25 mouse cellular contexts compared by ENCODE assay signal in the genomic region with DNA sequence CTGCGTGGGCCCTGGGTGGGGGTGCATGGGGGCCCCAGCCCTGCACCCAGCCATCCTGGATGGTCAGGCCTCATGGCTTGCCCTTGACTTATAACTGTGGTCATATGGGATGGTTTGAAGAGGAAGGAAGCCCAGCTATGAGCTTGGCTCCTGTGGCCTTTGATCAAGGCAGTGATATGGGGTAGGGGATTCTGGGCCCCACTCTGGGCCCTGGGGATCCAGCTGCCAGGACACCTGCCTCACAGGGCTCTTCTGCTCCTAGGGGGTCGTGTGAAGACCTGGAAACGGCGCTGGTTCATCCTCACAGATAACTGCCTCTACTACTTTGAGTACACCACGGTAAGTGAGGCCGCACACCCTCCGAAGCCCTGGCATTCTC. TPM values are rescaled to one million over a fixed set of nuclear protein-coding genes. Genes with fewer than 3 reads are reported as not detected.
DNase-seq lines count a peak whose midpoint lies in the region; ATAC-seq and TF ChIP-seq lines count a peak whose summit lies in the region.
"Had no signal": no experiment of that assay in that cellular context is flagged by ENCODE, and none has a peak within 500 bp of the region (broad histone marks: within the 10 kb centered on the region; RNA-seq: fewer than 3 reads in every experiment).

No protein-coding gene starts in this region.

- no peaks in the 10 kb centered on the region for H3K9me3 ChIP-seq in heart, embryonic 15.5 days (replicated peaks)
- H3K9me3 ChIP-seq in intestine, embryonic 14.5 days (ENCODE audit: control insufficient read depth, low read length), result no peaks in the 10 kb centered on the region
- no peaks in the 10 kb centered on the region for H3K9me3 ChIP-seq in intestine, postnatal 0 days (ENCODE audit: control insufficient read depth)
- H3K9me3 ChIP-seq: forebrain, embryonic 13.5 days; limb, embryonic 15.5 days; midbrain, embryonic 10.5 days had no signal

- peak; percentile 90 for DNase-seq in heart, adult 11 months
- no peak for DNase-seq in heart, adult 2 months
- DNase-seq in heart, postnatal 4 days, result no peak
- DNase-seq in intestine, embryonic 14.5 days (ENCODE audit: low spot score), result no peak
- peak; percentile 23 for DNase-seq in 416B (ENCODE audit: low read depth)
- no peak for DNase-seq in gastrocnemius, adult 18-20 months (ENCODE audit: low spot score)
- DNase-seq: adrenal gland, postnatal 25 days; cerebellum, adult 8-10 months; cerebellum, postnatal 36 days; gastrocnemius, adult 2 months; lung, adult 18-20 months; lung, postnatal 10 days; thymus, adult 18-20 months; thymus, postnatal 36 days had no signal

- peaks cover 2% of the 10 kb centered on the region; the same call in 1 of the 2 replicates for H3K4me1 ChIP-seq in heart, adult 2 months (ENCODE audit: control insufficient read depth, insufficient read depth, low read length)
- peaks cover 33% of the 10 kb centered on the region for H3K4me1 ChIP-seq in heart, embryonic 15.5 days (replicated peaks)
- no peaks in the 10 kb centered on the region for H3K4me1 ChIP-seq in intestine, embryonic 14.5 days (replicated peaks; ENCODE audit: control insufficient read depth, insufficient read depth, low read length)
- no peaks in the 10 kb centered on the region for H3K4me1 ChIP-seq in intestine, postnatal 0 days (replicated peaks; ENCODE audit: control insufficient read depth, insufficient read depth, low read length)
- H3K4me1 ChIP-seq: forebrain, embryonic 13.5 days had no signal

- no peak for TF ChIP-seq CTCF in heart, adult 2 months (IDR thresholded peaks at IDR 0.05)
- no peak for TF ChIP-seq CTCF in intestine, postnatal 0 days (IDR thresholded peaks at IDR 0.05; ENCODE audit: low read depth)

- WGBS in heart, adult 2 months, result 81% methylated on average over 7 of the region's 7 CpGs
- WGBS in heart, embryonic 15.5 days, result 69% methylated on average over 7 of the region's 7 CpGs
- 80% methylated on average over 7 of the region's 7 CpGs for WGBS in intestine, embryonic 14.5 days
- WGBS in intestine, postnatal 0 days, result 84% methylated on average over 7 of the region's 7 CpGs

- intact Hi-C loops in heart, adult 2 months (cut with DNase I), result no loop called here

- no peak for TF ChIP-seq EP300 in heart, adult 2 months (IDR thresholded peaks at IDR 0.05; ENCODE audit: insufficient read depth, low read depth, low read length)

- no peaks in the 10 kb centered on the region for H3K79me2 ChIP-seq in heart, adult 2 months (replicated peaks; ENCODE audit: control insufficient read depth, insufficient read depth, low read length)

- no peak overlapping the region for H3K4me2 ChIP-seq in heart, embryonic 15.5 days
- H3K4me2 ChIP-seq in intestine, embryonic 14.5 days (ENCODE audit: low read length), result no peak overlapping the region
- no peak overlapping the region for H3K4me2 ChIP-seq in intestine, postnatal 0 days (replicated peaks; ENCODE audit: low read depth)
- H3K4me2 ChIP-seq: forebrain, embryonic 13.5 days; limb, embryonic 15.5 days had no signal

- no peak for TF ChIP-seq POLR2A in heart, adult 2 months (IDR thresholded peaks at IDR 0.05; ENCODE audit: insufficient read depth, low read depth, low read length)

- H3K27ac ChIP-seq in heart, adult 2 months, result no peak overlapping the region
- peak overlapping the region; percentile 62 for H3K27ac ChIP-seq in heart, embryonic 15.5 days
- no peak overlapping the region for H3K27ac ChIP-seq in intestine, embryonic 14.5 days (ENCODE audit: low read depth)
- H3K27ac ChIP-seq in intestine, postnatal 0 days (ENCODE audit: low read depth, low read length), result no peak overlapping the region
- H3K27ac ChIP-seq: forebrain, embryonic 13.5 days; kidney, postnatal 0 days; left cerebral cortex, adult 2 months; limb, embryonic 15.5 days; midbrain, embryonic 10.5 days had no signal

- ATAC-seq in heart, embryonic 15.5 days (replicated peaks; ENCODE audit: insufficient number of reproducible peaks, insufficient read depth, low FRiP score, low read depth), result 0 out of 2 replicates have a peak, but pooled peaks have one; percentile 3
- ATAC-seq in intestine, embryonic 14.5 days (replicated peaks; ENCODE audit: low FRiP score, low TSS enrichment, low read depth), result 0 out of 2 replicates have a peak, but pooled peaks have one; percentile 12
- ATAC-seq in intestine, postnatal 0 days, result no peak
- ATAC-seq: CD4-positive, CD25-positive, alpha-beta regulatory T cell, adult 4 months; forebrain, embryonic 13.5 days; inflammation-experienced regulatory T-cells, adult 6 months; midbrain, embryonic 16.5 days had no signal

- H3K36me3 ChIP-seq in heart, adult 2 months (ENCODE audit: control insufficient read depth, insufficient read depth, low read length), result no peaks in the 10 kb centered on the region
- H3K36me3 ChIP-seq in heart, embryonic 15.5 days, result peaks cover 56% of the 10 kb centered on the region
- peaks cover 79% of the 10 kb centered on the region for H3K36me3 ChIP-seq in intestine, embryonic 14.5 days (ENCODE audit: control insufficient read depth, insufficient read depth, low read length)
- H3K36me3 ChIP-seq in intestine, postnatal 0 days (ENCODE audit: control insufficient read depth, insufficient read depth), result peaks cover 71% of the 10 kb centered on the region

- H3K4me3 ChIP-seq in heart, adult 2 months, result no peak overlapping the region
- H3K4me3 ChIP-seq in heart, embryonic 15.5 days, result no peak overlapping the region
- H3K4me3 ChIP-seq in intestine, embryonic 14.5 days (ENCODE audit: low read depth, low read length), result no peak overlapping the region
- no peak overlapping the region for H3K4me3 ChIP-seq in intestine, postnatal 0 days (ENCODE audit: low read depth, low read length)
- H3K4me3 ChIP-seq: forebrain, embryonic 13.5 days; gastrocnemius, adult 2 months; left cerebral cortex, adult 2 months; limb, embryonic 15.5 days; midbrain, embryonic 10.5 days; myocyte had no signal

- no peaks in the 10 kb centered on the region for H3K27me3 ChIP-seq in heart, adult 2 months (ENCODE audit: control insufficient read depth, insufficient read depth, low read length)
- no peaks in the 10 kb centered on the region for H3K27me3 ChIP-seq in heart, embryonic 15.5 days
- H3K27me3 ChIP-seq in intestine, embryonic 14.5 days (replicated peaks; ENCODE audit: control insufficient read depth, insufficient read depth, low read length), result no peaks in the 10 kb centered on the region
- H3K27me3 ChIP-seq in intestine, postnatal 0 days (replicated peaks; ENCODE audit: control insufficient read depth, insufficient read depth, low read length), result no peaks in the 10 kb centered on the region
- H3K27me3 ChIP-seq: forebrain, embryonic 13.5 days; limb, embryonic 15.5 days had no signal

- H3K9ac ChIP-seq in heart, adult 2 months (ENCODE audit: low read depth, low read length), result no peak overlapping the region
- no peak overlapping the region for H3K9ac ChIP-seq in heart, embryonic 15.5 days
- no peak overlapping the region for H3K9ac ChIP-seq in intestine, embryonic 14.5 days (ENCODE audit: low read length)
- H3K9ac ChIP-seq in intestine, postnatal 0 days (ENCODE audit: low read depth, low read length), result no peak overlapping the region
- H3K9ac ChIP-seq: forebrain, embryonic 13.5 days; limb, embryonic 15.5 days had no signal

RNA-seq across cellular contexts. Expression of gene Usp42, which starts 25.3 kb away (rescaled TPM):
- 1 to 10 TPM; 5.3 to 6.2 TPM for total RNA-seq in heart, adult 2 months (2021)
- 2.5 and 3.9 TPM in 2 replicates for polyA plus RNA-seq in heart, adult 2 months (2012; rRNA removed)
- polyA plus RNA-seq in heart, embryonic 15.5 days (2015; fragmentation: Nextera tagmentation; extraction: Ambion mirVana), result 10.3 and 12.9 TPM in 2 replicates
- total RNA-seq in heart, postnatal 4 days (2021), result 10 to 100 TPM; 14.3 to 15.3 TPM
- 19.5 and 20.4 TPM in 2 replicates for polyA plus RNA-seq in intestine, embryonic 14.5 days (2014; fragmentation: Nextera tagmentation; extraction: Ambion mirVana)
- polyA plus RNA-seq in intestine, postnatal 0 days (2015; fragmentation: Nextera tagmentation; extraction: Ambion mirVana), result 4.7 and 6.3 TPM in 2 replicates
- total RNA-seq in gastrocnemius, adult 18-20 months (2021), result 1 to 10 TPM; 5.3 to 5.5 TPM

Comparison
In these comparisons a context has a peak if more than half of its experiments do, and no peak if none do; other contexts are left out.
1. DNase-seq: peak in heart, adult 11 months (single experiment) and 416B (single experiment); none in heart, adult 2 months (0 of 2), heart, postnatal 4 days (single experiment), intestine, embryonic 14.5 days (single experiment) and gastrocnemius, adult 18-20 months (single experiment).